Mouse (Mus musculus): ENCODE measurements around the gene Sox1. TPM values are rescaled to one million over a fixed set of nuclear protein-coding genes. Genes with fewer than 3 reads are reported as not detected.

Gene Sox1
- polyA plus RNA-seq, 1 experiment from 2014 or later, result not detected

GRCm38 (mm10) chr8:12430173-12430899, 35.2 kb downstream of the Sox1 start:
- Histone ChIP-seq H3K27me3 (ENCODE audit: control insufficient read depth, insufficient read depth, low read depth, low read length) (peaks cover 83% of the 10 kb centered on the region), H3K9ac (ENCODE audit: low read length) (no peak overlapping the region), H3K4me2 (ENCODE audit: low read depth, low read length) (no peak overlapping the region), H3K4me1 (replicated peaks; ENCODE audit: control insufficient read depth, insufficient read depth, low read length) (peaks cover 4% of the 10 kb centered on the region; the same call in 1 of the 2 replicates), H3K27ac (ENCODE audit: low read length) (no peak overlapping the region), H3K36me3 (ENCODE audit: control insufficient read depth, insufficient read depth, low read length) (no peaks in the 10 kb centered on the region), H3K9me3 (ENCODE audit: control insufficient read depth, low read length) (no peaks in the 10 kb centered on the region), H3K4me3 (ENCODE audit: low read length) (no peak overlapping the region; the same call in 1 of the 2 replicates)
- no peak for ATAC-seq (ENCODE audit: low read depth)
- WGBS, result 2% methylated on average over 46 of the region's 46 CpGs

GRCm38 (mm10) chr8:12430900-12431737, 36.0 kb downstream of the Sox1 start:
- Histone ChIP-seq H3K27me3 (ENCODE audit: control insufficient read depth, insufficient read depth, low read depth, low read length) (peaks cover 81% of the 10 kb centered on the region), H3K4me1 (replicated peaks; ENCODE audit: control insufficient read depth, insufficient read depth, low read length) (peaks cover 4% of the 10 kb centered on the region; the same call in 1 of the 2 replicates), H3K36me3 (ENCODE audit: control insufficient read depth, insufficient read depth, low read length) (no peaks in the 10 kb centered on the region), H3K9ac (ENCODE audit: low read length) (no peak overlapping the region), H3K4me3 (ENCODE audit: low read length) (peak overlapping the region; percentile 4; the same call in 1 of the 2 replicates), H3K9me3 (ENCODE audit: control insufficient read depth, low read length) (no peaks in the 10 kb centered on the region), H3K27ac (ENCODE audit: low read length) (no peak overlapping the region), H3K4me2 (ENCODE audit: low read depth, low read length) (no peak overlapping the region)
- ATAC-seq (ENCODE audit: low read depth), result no peak
- WGBS, result 1% methylated on average over 51 of the region's 51 CpGs

DNA sequence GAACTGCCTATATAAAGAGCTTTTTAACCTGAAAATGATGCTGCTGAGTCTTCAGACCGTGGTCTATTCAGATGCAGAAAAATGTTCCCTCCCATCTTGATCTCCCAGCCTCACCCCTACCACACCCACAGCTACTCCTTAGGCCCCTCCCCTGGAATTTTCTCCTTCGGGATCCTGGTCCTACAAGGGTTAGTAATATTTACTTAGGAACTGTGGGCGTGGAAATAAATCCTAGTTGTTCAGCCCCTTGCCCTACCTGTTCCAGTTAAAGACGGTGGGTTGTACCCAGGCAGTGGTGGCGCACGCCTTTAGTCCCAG, 36.6 kb downstream of the Sox1 start:
- H3K9me3 ChIP-seq (ENCODE audit: control insufficient read depth, low read length), result no peaks in the 10 kb centered on the region
- no peak overlapping the region for H3K27ac ChIP-seq (ENCODE audit: low read length)
- ATAC-seq (ENCODE audit: low read depth), result no peak
- peaks cover 4% of the 10 kb centered on the region; the same call in 1 of the 2 replicates for H3K4me1 ChIP-seq (replicated peaks; ENCODE audit: control insufficient read depth, insufficient read depth, low read length)
- no peak overlapping the region for H3K4me3 ChIP-seq (ENCODE audit: low read length)
- no peak overlapping the region for H3K4me2 ChIP-seq (ENCODE audit: low read depth, low read length)
- WGBS, result 39% methylated on average over 6 of the region's 6 CpGs
- H3K9ac ChIP-seq (ENCODE audit: low read length), result no peak overlapping the region
- H3K36me3 ChIP-seq (ENCODE audit: control insufficient read depth, insufficient read depth, low read length), result no peaks in the 10 kb centered on the region
- H3K27me3 ChIP-seq (ENCODE audit: control insufficient read depth, insufficient read depth, low read depth, low read length), result peaks cover 76% of the 10 kb centered on the region

DNA sequence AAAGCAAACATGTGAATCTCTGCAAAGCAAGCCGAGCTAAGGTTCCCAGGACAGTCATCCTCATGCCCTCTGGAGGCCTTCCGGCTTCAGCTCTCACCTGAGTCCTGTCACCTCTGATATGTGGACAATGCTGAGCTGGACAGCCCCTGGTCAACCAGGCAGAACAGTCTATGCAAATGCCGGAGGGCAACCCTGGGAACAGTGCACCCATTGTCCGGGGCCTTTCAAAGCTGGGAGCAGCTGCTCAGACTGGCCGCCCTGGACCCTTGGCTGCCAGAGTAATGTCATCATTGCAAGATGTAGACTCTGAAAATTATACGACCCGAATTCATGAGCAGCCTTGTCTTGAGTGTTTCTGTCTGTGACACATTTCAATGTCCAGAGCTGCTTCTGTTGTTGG, 37.5 kb downstream of the Sox1 start:
- peaks cover 67% of the 10 kb centered on the region for H3K27me3 ChIP-seq (ENCODE audit: control insufficient read depth, insufficient read depth, low read depth, low read length)
- no peak overlapping the region for H3K27ac ChIP-seq (ENCODE audit: low read length)
- H3K9me3 ChIP-seq (ENCODE audit: control insufficient read depth, low read length), result no peaks in the 10 kb centered on the region
- H3K9ac ChIP-seq (ENCODE audit: low read length), result no peak overlapping the region
- no peak overlapping the region for H3K4me3 ChIP-seq (ENCODE audit: low read length)
- H3K4me2 ChIP-seq (ENCODE audit: low read depth, low read length), result no peak overlapping the region
- no peaks in the 10 kb centered on the region for H3K36me3 ChIP-seq (ENCODE audit: control insufficient read depth, insufficient read depth, low read length)
- ATAC-seq (ENCODE audit: low read depth), result no peak
- 53% methylated on average over 7 of the region's 7 CpGs for WGBS
- H3K4me1 ChIP-seq (replicated peaks; ENCODE audit: control insufficient read depth, insufficient read depth, low read length), result peaks cover 4% of the 10 kb centered on the region; the same call in 1 of the 2 replicates

GRCm38 (mm10) chr8:12434771-12435170, 39.7 kb downstream of the Sox1 start:
- no peak for ATAC-seq (ENCODE audit: low read depth)
- Histone ChIP-seq H3K27me3 (ENCODE audit: control insufficient read depth, insufficient read depth, low read depth, low read length) (peaks cover 45% of the 10 kb centered on the region), H3K9me3 (ENCODE audit: control insufficient read depth, low read length) (no peaks in the 10 kb centered on the region), H3K4me3 (ENCODE audit: low read length) (no peak overlapping the region), H3K27ac (ENCODE audit: low read length) (no peak overlapping the region), H3K9ac (ENCODE audit: low read length) (no peak overlapping the region), H3K36me3 (ENCODE audit: control insufficient read depth, insufficient read depth, low read length) (no peaks in the 10 kb centered on the region), H3K4me1 (replicated peaks; ENCODE audit: control insufficient read depth, insufficient read depth, low read length) (peaks cover 4% of the 10 kb centered on the region; the same call in 1 of the 2 replicates), H3K4me2 (ENCODE audit: low read depth, low read length) (no peak overlapping the region)
- 40% methylated on average over 3 of the region's 3 CpGs for WGBS

GRCm38 (mm10) chr8:12438021-12438420, 42.9 kb downstream of the Sox1 start:
- 69% methylated on average over 6 of the region's 6 CpGs for WGBS
- ATAC-seq (ENCODE audit: low read depth), result no peak
- no peaks in the 10 kb centered on the region for H3K36me3 ChIP-seq (ENCODE audit: control insufficient read depth, insufficient read depth, low read length)
- H3K9ac ChIP-seq (ENCODE audit: low read length), result no peak overlapping the region
- peaks cover 12% of the 10 kb centered on the region for H3K27me3 ChIP-seq (ENCODE audit: control insufficient read depth, insufficient read depth, low read depth, low read length)
- H3K27ac ChIP-seq (ENCODE audit: low read length), result no peak overlapping the region
- no peak overlapping the region for H3K4me3 ChIP-seq (ENCODE audit: low read length)
- H3K9me3 ChIP-seq (ENCODE audit: control insufficient read depth, low read length), result no peaks in the 10 kb centered on the region
- H3K4me1 ChIP-seq (replicated peaks; ENCODE audit: control insufficient read depth, insufficient read depth, low read length), result no peaks in the 10 kb centered on the region
- H3K4me2 ChIP-seq (ENCODE audit: low read depth, low read length), result no peak overlapping the region

DNA sequence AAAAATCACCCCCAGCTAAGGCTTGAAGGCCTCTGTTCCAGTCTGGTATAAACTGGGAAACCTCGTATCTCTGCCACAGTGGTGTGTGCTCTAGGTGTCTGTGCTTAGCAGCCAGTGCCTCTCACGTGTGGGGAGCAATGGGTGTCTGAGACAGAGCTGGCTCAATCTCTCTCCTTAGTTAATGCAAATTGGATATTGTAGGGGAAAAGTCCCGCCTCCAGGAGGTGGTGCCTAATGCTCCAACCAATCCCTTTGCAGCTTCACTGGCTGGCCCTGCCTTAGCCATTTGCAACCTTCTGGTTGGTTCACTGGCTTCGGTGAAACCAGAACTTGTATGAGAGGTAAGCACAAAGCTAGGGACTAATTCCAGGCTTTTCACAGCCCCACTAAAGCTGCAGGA, 43.9 kb downstream of the Sox1 start:
- Histone ChIP-seq H3K9ac (ENCODE audit: low read length) (no peak overlapping the region), H3K9me3 (ENCODE audit: control insufficient read depth, low read length) (no peaks in the 10 kb centered on the region), H3K4me1 (replicated peaks; ENCODE audit: control insufficient read depth, insufficient read depth, low read length) (no peaks in the 10 kb centered on the region), H3K27me3 (ENCODE audit: control insufficient read depth, insufficient read depth, low read depth, low read length) (0 out of 2 replicates have a peak, but pooled peaks cover 6% of the 10 kb centered on the region), H3K4me3 (ENCODE audit: low read length) (no peak overlapping the region), H3K4me2 (ENCODE audit: low read depth, low read length) (no peak overlapping the region), H3K36me3 (ENCODE audit: control insufficient read depth, insufficient read depth, low read length) (no peaks in the 10 kb centered on the region), H3K27ac (ENCODE audit: low read length) (no peak overlapping the region)
- no peak for ATAC-seq (ENCODE audit: low read depth)
- WGBS, result 20% methylated on average over 4 of the region's 4 CpGs

- no peaks in the 10 kb centered on the region for H3K36me3 ChIP-seq (ENCODE audit: control insufficient read depth, insufficient read depth, low read length)
- H3K4me3 ChIP-seq (ENCODE audit: low read length), result no peak overlapping the region
- no peak for ATAC-seq (ENCODE audit: low read depth)
- H3K27me3 ChIP-seq (ENCODE audit: control insufficient read depth, insufficient read depth, low read depth, low read length), result peaks cover 7% of the 10 kb centered on the region; the same call in 1 of the 2 replicates
- no peaks in the 10 kb centered on the region for H3K9me3 ChIP-seq (ENCODE audit: control insufficient read depth, low read length)
- no peaks in the 10 kb centered on the region for H3K4me1 ChIP-seq (replicated peaks; ENCODE audit: control insufficient read depth, insufficient read depth, low read length)
- 87% methylated on average over 10 of the region's 10 CpGs for WGBS
- no peak overlapping the region for H3K27ac ChIP-seq (ENCODE audit: low read length)
- no peak overlapping the region for H3K9ac ChIP-seq (ENCODE audit: low read length)
- H3K4me2 ChIP-seq (ENCODE audit: low read depth, low read length), result no peak overlapping the region
These were observed 44.8 kb downstream of the Sox1 start for GRCm38 (mm10) chr8:12439846-12440245.

DNA sequence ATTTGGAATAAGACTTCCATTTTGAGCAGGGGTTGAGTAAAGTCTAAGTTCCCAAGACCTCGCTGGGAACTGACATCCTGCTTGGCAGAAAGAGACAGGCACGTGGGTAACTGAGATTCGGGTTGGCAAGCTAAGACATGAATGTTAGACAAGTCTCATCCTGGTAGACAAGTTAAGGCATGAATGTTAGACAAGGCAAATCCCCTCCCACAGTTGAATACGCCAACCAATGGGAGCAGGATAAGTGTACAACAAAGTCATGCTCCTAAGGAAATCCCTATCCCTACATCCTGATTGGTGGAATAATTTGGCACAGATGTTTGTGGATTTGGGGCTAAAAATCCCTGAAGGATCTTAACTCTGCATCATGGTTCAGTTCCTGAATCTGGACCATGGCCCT, 45.9 kb downstream of the Sox1 start:
- Histone ChIP-seq H3K4me3 (ENCODE audit: low read length) (no peak overlapping the region), H3K27ac (ENCODE audit: low read length) (no peak overlapping the region), H3K9ac (ENCODE audit: low read length) (no peak overlapping the region), H3K36me3 (ENCODE audit: control insufficient read depth, insufficient read depth, low read length) (no peaks in the 10 kb centered on the region), H3K4me1 (replicated peaks; ENCODE audit: control insufficient read depth, insufficient read depth, low read length) (no peaks in the 10 kb centered on the region), H3K4me2 (ENCODE audit: low read depth, low read length) (no peak overlapping the region), H3K9me3 (ENCODE audit: control insufficient read depth, low read length) (no peaks in the 10 kb centered on the region), H3K27me3 (ENCODE audit: control insufficient read depth, insufficient read depth, low read depth, low read length) (peaks cover 13% of the 10 kb centered on the region)
- ATAC-seq (ENCODE audit: low read depth), result no peak
- 87% methylated on average over 4 of the region's 4 CpGs for WGBS
